27 mouse cellular contexts compared by ENCODE assay signal in the genomic region with DNA sequence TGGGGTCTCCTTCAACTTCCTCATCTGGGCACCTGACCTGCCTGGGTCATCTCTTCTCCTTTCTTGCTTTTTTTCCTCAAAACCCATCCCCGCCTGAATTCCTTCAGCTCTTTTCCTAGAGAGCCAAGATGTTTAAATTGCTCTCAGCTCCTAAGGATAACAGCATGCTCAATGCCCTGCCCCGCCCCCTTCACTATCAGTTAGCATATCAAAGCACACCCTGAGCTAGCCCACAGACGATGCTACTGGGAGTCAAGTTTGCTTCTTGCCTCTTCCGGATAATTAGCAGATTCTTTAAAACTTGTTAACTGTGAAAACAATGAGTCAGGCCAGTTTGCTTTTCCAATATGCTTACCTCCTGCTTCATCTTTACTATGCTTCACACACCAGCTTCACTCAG.
DNase-seq lines count a peak whose midpoint lies in the region; ATAC-seq and TF ChIP-seq lines count a peak whose summit lies in the region.
"Had no signal": no experiment of that assay in that cellular context is flagged by ENCODE, and none has a peak within 500 bp of the region (broad histone marks: within the 10 kb centered on the region; RNA-seq: fewer than 3 reads in every experiment).

No protein-coding gene starts in this region.

- no peak overlapping the region for H3K27ac ChIP-seq in hindbrain, embryonic 11.5 days (ENCODE audit: low read depth, low read length)
- no peak overlapping the region for H3K27ac ChIP-seq in hindbrain, embryonic 14.5 days
- H3K27ac ChIP-seq in ES-E14 (ENCODE audit: insufficient read depth, low read depth, low read length, poor library complexity, severe bottlenecking) = no peak overlapping the region; the same call in 1 of the 2 replicates
- H3K27ac ChIP-seq: embryonic facial prominence, embryonic 12.5 days; embryonic facial prominence, embryonic 15.5 days; forebrain, embryonic 15.5 days; heart, embryonic 15.5 days; hindbrain, embryonic 13.5 days; hindbrain, postnatal 0 days had no signal

- no peaks in the 10 kb centered on the region for H3K27me3 ChIP-seq in hindbrain, embryonic 11.5 days (ENCODE audit: control insufficient read depth, insufficient read depth, low read length)
- no peaks in the 10 kb centered on the region for H3K27me3 ChIP-seq in hindbrain, embryonic 14.5 days (ENCODE audit: control insufficient read depth, insufficient read depth, low read length)
- H3K27me3 ChIP-seq: embryonic facial prominence, embryonic 12.5 days; embryonic facial prominence, embryonic 15.5 days; forebrain, embryonic 15.5 days; heart, embryonic 12.5 days; heart, embryonic 15.5 days; hindbrain, embryonic 13.5 days had no signal

- no peak overlapping the region for H3K9ac ChIP-seq in hindbrain, embryonic 11.5 days (ENCODE audit: low read depth, low read length)
- H3K9ac ChIP-seq in hindbrain, embryonic 14.5 days = no peak overlapping the region
- H3K9ac ChIP-seq in ES-E14 (ENCODE audit: insufficient read depth, low read depth, low read length, poor library complexity, severe bottlenecking) = no peak overlapping the region
- H3K9ac ChIP-seq: embryonic facial prominence, embryonic 12.5 days; embryonic facial prominence, embryonic 15.5 days; forebrain, embryonic 15.5 days; heart, embryonic 12.5 days; heart, embryonic 15.5 days; hindbrain, embryonic 13.5 days had no signal

- ATAC-seq in hindbrain, embryonic 11.5 days (ENCODE audit: low FRiP score) = no peak
- ATAC-seq in hindbrain, embryonic 14.5 days (ENCODE audit: low FRiP score) = no peak
- ATAC-seq: CD4-positive, CD25-positive, alpha-beta regulatory T cell, adult 4 months; forebrain, embryonic 15.5 days; hindbrain, postnatal 0 days; inflammation-experienced regulatory T-cells, adult 6 months; intestine, embryonic 16.5 days had no signal

- no peaks in the 10 kb centered on the region for H3K36me3 ChIP-seq in hindbrain, embryonic 11.5 days (ENCODE audit: control insufficient read depth, insufficient read depth, low read length)
- H3K36me3 ChIP-seq in hindbrain, embryonic 14.5 days (replicated peaks; ENCODE audit: control insufficient read depth, insufficient read depth) = no peaks in the 10 kb centered on the region
- H3K36me3 ChIP-seq in ES-E14 (ENCODE audit: control insufficient read depth, insufficient read depth, low read length, poor library complexity, severe bottlenecking) = no peaks in the 10 kb centered on the region
- H3K36me3 ChIP-seq: embryonic facial prominence, embryonic 12.5 days; embryonic facial prominence, embryonic 15.5 days; forebrain, embryonic 15.5 days; heart, embryonic 12.5 days; heart, embryonic 15.5 days; hindbrain, embryonic 13.5 days had no signal

- no peaks in the 10 kb centered on the region for H3K9me3 ChIP-seq in hindbrain, embryonic 11.5 days (ENCODE audit: control insufficient read depth, low read length)
- H3K9me3 ChIP-seq in hindbrain, embryonic 14.5 days (ENCODE audit: control insufficient read depth, low read length) = no peaks in the 10 kb centered on the region
- H3K9me3 ChIP-seq in ES-E14 (ENCODE audit: control insufficient read depth, insufficient read depth, low read depth, low read length) = no peaks in the 10 kb centered on the region
- H3K9me3 ChIP-seq: embryonic facial prominence, embryonic 12.5 days; embryonic facial prominence, embryonic 15.5 days; forebrain, embryonic 15.5 days; heart, embryonic 12.5 days; heart, embryonic 15.5 days; hindbrain, embryonic 13.5 days had no signal

- H3K4me3 ChIP-seq in hindbrain, embryonic 11.5 days (ENCODE audit: low read depth, low read length) = no peak overlapping the region
- no peak overlapping the region for H3K4me3 ChIP-seq in hindbrain, embryonic 14.5 days (replicated peaks; ENCODE audit: low read length)
- no peak overlapping the region for H3K4me3 ChIP-seq in ES-E14 (ENCODE audit: insufficient read depth in 1 of 2, low read depth in 1 of 2, low read length in 2 of 2, poor library complexity in 1 of 2, severe bottlenecking in 1 of 2)
- H3K4me3 ChIP-seq: embryonic facial prominence, embryonic 12.5 days; embryonic facial prominence, embryonic 15.5 days; forebrain, embryonic 15.5 days; heart, embryonic 12.5 days; heart, embryonic 15.5 days; hindbrain, embryonic 13.5 days had no signal

- DNase-seq in hindbrain, embryonic 11.5 days (ENCODE audit: low spot score) = peak; percentile 13
- DNase-seq in hindbrain, embryonic 14.5 days (ENCODE audit: low spot score) = no peak
- DNase-seq in ES-E14 (ENCODE audit: low read depth, low spot score) = peak; percentile 60
- peak; percentile 22 for DNase-seq in brain, adult 2 months (ENCODE audit: low read depth, low spot score)
- no peak for DNase-seq in left cerebral cortex, adult 9 months (ENCODE audit: low spot score in 2 of 2)
- DNase-seq in kidney, adult 11 months = no peak
- DNase-seq: adrenal gland, postnatal 10 days; adrenal gland, postnatal 36 days; cerebellum, adult 11-12 months; cerebellum, adult 8-10 months; cerebellum, postnatal 10 days; cerebellum, postnatal 36 days; gastrocnemius, postnatal 25 days; heart, adult 18-20 months; heart, postnatal 10 days; heart, postnatal 36 days; kidney, adult 2 months had no signal

- WGBS in hindbrain, embryonic 11.5 days = 13% methylated on average over 4 of the region's 4 CpGs
- WGBS in hindbrain, embryonic 14.5 days = 15% methylated on average over 4 of the region's 4 CpGs

- H3K4me1 ChIP-seq in hindbrain, embryonic 11.5 days (replicated peaks; ENCODE audit: control insufficient read depth, insufficient read depth, low read length) = no peaks in the 10 kb centered on the region
- H3K4me1 ChIP-seq in hindbrain, embryonic 14.5 days (replicated peaks; ENCODE audit: control insufficient read depth, insufficient read depth, low read length) = no peaks in the 10 kb centered on the region
- H3K4me1 ChIP-seq in ES-E14 (ENCODE audit: control insufficient read depth in 2 of 2, insufficient read depth in 2 of 2, low read length in 2 of 2, poor library complexity in 1 of 2) = peaks cover 7 to 17% of the 10 kb centered on the region in 2 experiments
- H3K4me1 ChIP-seq: embryonic facial prominence, embryonic 12.5 days; embryonic facial prominence, embryonic 15.5 days; heart, embryonic 12.5 days; heart, embryonic 15.5 days; hindbrain, embryonic 13.5 days had no signal

- in situ Hi-C loops in ES-E14 (cut with MboI; ENCODE audit: low sequenced_read_pairs in 2 of 2, unreplicated experiment in 2 of 2) = no loop called here

- no peak overlapping the region for H3K4me2 ChIP-seq in hindbrain, embryonic 11.5 days (replicated peaks; ENCODE audit: low read depth, low read length)
- H3K4me2 ChIP-seq in hindbrain, embryonic 14.5 days (replicated peaks) = no peak overlapping the region
- H3K4me2 ChIP-seq: embryonic facial prominence, embryonic 12.5 days; embryonic facial prominence, embryonic 15.5 days; forebrain, embryonic 15.5 days; heart, embryonic 12.5 days; heart, embryonic 15.5 days; hindbrain, embryonic 13.5 days had no signal

TF ChIP-seq in ES-E14, 5 proteins besides CTCF, POLR2A, EP300 and RAD21:
- TF ChIP-seq ZNF384 (IDR thresholded peaks at IDR 0.05; ENCODE audit: low read depth, low read length) (no peak), ZC3H11A (IDR thresholded peaks at IDR 0.05; ENCODE audit: borderline replicate concordance, low read depth, low read length) (no peak), MAFK (IDR thresholded peaks at IDR 0.05; ENCODE audit: insufficient read depth, low read depth, low read length) (no peak), HCFC1 (IDR thresholded peaks at IDR 0.05; ENCODE audit: borderline replicate concordance, insufficient read depth, low read length) (no peak), CHD2 (IDR thresholded peaks at IDR 0.05; ENCODE audit: low read depth, low read length) (no peak)
TF ChIP-seq in ES-E14: peak in this region for 0.

Comparison
In these comparisons a context has a peak if more than half of its experiments do, and no peak if none do; other contexts are left out.
1. DNase-seq: peak in hindbrain, embryonic 11.5 days (single experiment), ES-E14 (single experiment) and brain, adult 2 months (single experiment); none in hindbrain, embryonic 14.5 days (single experiment), left cerebral cortex, adult 9 months (0 of 2) and kidney, adult 11 months (single experiment).